Mouse (Mus musculus) stomach, embryonic 16.5 days (tissue): ENCODE results near the gene Ly6g5c. TPM values are rescaled to one million over a fixed set of nuclear protein-coding genes. Genes with fewer than 3 reads are reported as not detected.

Experiments used
- ATAC-seq: fragments of 200-750 bp; cut with Nextera tagmentation; 2 replicates; pipeline ENCODE4 v1.8.0; 2017; ENCODE audit warnings: moderate number of reproducible peaks, moderate TSS enrichment; ENCODE audit not compliant: insufficient read depth, low FRiP score
- H3K27ac ChIP-seq: fragments of 300-500 bp; sonication (generic); 2 replicates; pipeline ENCODE4 v1.5.1; 2014; ENCODE audit warnings: low read length
- H3K27me3 ChIP-seq: fragments of 300-500 bp; sonication (generic); 2 replicates; pipeline ENCODE4 v1.6.1; 2014; ENCODE audit warnings: low read length, control low read depth, mixed read lengths; ENCODE audit not compliant: control insufficient read depth, insufficient read depth
- H3K36me3 ChIP-seq: fragments of 300-500 bp; sonication (generic); 2 replicates; pipeline ENCODE4 v1.6.1; 2014; ENCODE audit warnings: low read length; ENCODE audit not compliant: control insufficient read depth, insufficient read depth
- H3K4me1 ChIP-seq: fragments of 300-500 bp; sonication (generic); 2 replicates; pipeline ENCODE4 v1.6.1; 2014; ENCODE audit warnings: low read length, control low read depth, mixed read lengths; ENCODE audit not compliant: control insufficient read depth, insufficient read depth
- H3K4me2 ChIP-seq: fragments of 300-500 bp; sonication (generic); 2 replicates; pipeline ENCODE4 v1.6.1; 2014; ENCODE audit warnings: low read depth, low read length, mixed read lengths
- H3K4me3 ChIP-seq: fragments of 300-500 bp; sonication (generic); replicated peaks from 2 replicates; pipeline ENCODE4 v1.5.1; 2014; ENCODE audit warnings: mild to moderate bottlenecking, low read length
- H3K9ac ChIP-seq: fragments of 300-500 bp; sonication (generic); 2 replicates; pipeline ENCODE4 v1.6.1; 2014; ENCODE audit warnings: low read length
- H3K9me3 ChIP-seq: fragments of 300-500 bp; sonication (generic); replicated peaks from 2 replicates; pipeline ENCODE4 v1.6.1; 2016; ENCODE audit warnings: low read length, control low read depth; ENCODE audit not compliant: control insufficient read depth
- WGBS: fragments of 180-500 bp; shearing (Covaris S2); extraction: QIAGEN DNeasy Blood & Tissue Kit; methylation state at CpG from one replicate; pipeline ENCODE4 v1.1.7; 2014; 5-methylcytosine and 5-hydroxymethylcytosine counted together
- polyA plus RNA-seq: library from polyadenylated mRNA; unstranded; fragments of >200 nt; fragmentation: Nextera tagmentation; extraction: Ambion mirVana; gene quantifications from 2 replicates; pipeline ENCODE4 v1.2.1, GENCODE M21; 2015

Gene Ly6g5c
- polyA plus RNA-seq, 1 experiment from 2014 or later = not detected

DNA sequence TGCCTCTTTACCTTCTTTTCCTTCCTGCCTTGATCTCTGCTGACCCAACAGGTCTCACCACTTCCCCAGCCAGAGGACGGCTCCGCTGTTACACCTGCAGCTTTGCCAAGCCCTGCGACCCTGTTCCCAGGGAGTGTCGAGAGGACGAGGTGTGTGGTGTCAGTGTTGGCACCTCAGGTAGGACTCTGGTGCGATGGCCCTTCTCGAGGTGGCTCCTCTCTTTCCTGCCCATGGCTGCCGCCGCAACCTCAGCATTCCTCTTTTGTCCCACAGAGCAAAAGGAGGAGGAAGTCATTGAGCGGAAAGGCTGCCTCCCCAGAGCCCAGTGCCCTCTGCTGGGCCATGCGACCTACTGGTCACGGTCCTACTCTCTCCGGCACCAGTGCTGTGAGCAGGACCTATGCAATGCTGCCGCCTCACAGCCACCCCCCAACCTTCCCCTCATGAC is 30.3 kb upstream of the Ly6g5c start, which contains the start of gene Ly6g6d:
Gene Ly6g6d, minus strand, starts transcription at position 280 of the 448 bp plus-strand sequence.
- WGBS = 12% methylated on average over 14 of the region's 14 CpGs
- H3K4me2 ChIP-seq = peak within 1 kb of the TSS; percentile 37

GRCm38 (mm10) chr17:35079778-35080177 is 28.3 kb upstream of the Ly6g5c start:
- WGBS = 42% methylated on average over 9 of the region's 9 CpGs
- Histone ChIP-seq H3K27ac (no peak overlapping the region), H3K9me3 (no peaks in the 10 kb centered on the region)

More for the DNA sequence above, 30.3 kb upstream of the Ly6g5c start, which contains the start of gene Ly6g6d:
- Histone ChIP-seq H3K4me1 (peaks cover 10% of the 10 kb centered on the region), H3K4me3 (peak within 1 kb of the TSS; percentile 39), H3K9me3 (no peaks in the 10 kb centered on the region), H3K27me3 (no peaks in the 10 kb centered on the region), H3K9ac (peak within 1 kb of the TSS; percentile 69), H3K36me3 (no peaks in the 10 kb centered on the region), H3K27ac (peak within 1 kb of the TSS; percentile 60)
- peak; percentile 56 for ATAC-seq

GRCm38 (mm10) chr17:35080248-35080647 is 27.8 kb upstream of the Ly6g5c start:
- no peak for ATAC-seq
- H3K9me3 ChIP-seq = no peaks in the 10 kb centered on the region
- H3K9ac ChIP-seq = 0 out of 2 replicates have a peak overlapping the region, but pooled peaks have one; percentile 27
- H3K27ac ChIP-seq = no peak overlapping the region
- H3K27me3 ChIP-seq = no peaks in the 10 kb centered on the region
- peaks cover 10% of the 10 kb centered on the region for H3K4me1 ChIP-seq
- H3K36me3 ChIP-seq = no peaks in the 10 kb centered on the region
- 49% methylated on average over 6 of the region's 6 CpGs for WGBS
- no peak overlapping the region for H3K4me3 ChIP-seq
- no peak overlapping the region for H3K4me2 ChIP-seq

More at GRCm38 (mm10) chr17:35079778-35080177, 28.3 kb upstream of the Ly6g5c start:
- Histone ChIP-seq H3K4me1 (peaks cover 10% of the 10 kb centered on the region), H3K9ac (peak overlapping the region; percentile 27; the same call in 1 of the 2 replicates), H3K36me3 (no peaks in the 10 kb centered on the region), H3K4me3 (no peak overlapping the region), H3K27me3 (no peaks in the 10 kb centered on the region), H3K4me2 (0 out of 2 replicates have a peak overlapping the region, but pooled peaks have one; percentile 3)
- no peak for ATAC-seq

GRCm38 (mm10) chr17:35080710-35081109 is 27.4 kb upstream of the Ly6g5c start:
- Histone ChIP-seq H3K36me3 (no peaks in the 10 kb centered on the region), H3K27ac (no peak overlapping the region), H3K27me3 (no peaks in the 10 kb centered on the region), H3K4me1 (peaks cover 10% of the 10 kb centered on the region), H3K9ac (no peak overlapping the region), H3K4me2 (no peak overlapping the region), H3K4me3 (no peak overlapping the region), H3K9me3 (no peaks in the 10 kb centered on the region)
- no peak for ATAC-seq
- 79% methylated on average over 4 of the region's 4 CpGs for WGBS

DNA sequence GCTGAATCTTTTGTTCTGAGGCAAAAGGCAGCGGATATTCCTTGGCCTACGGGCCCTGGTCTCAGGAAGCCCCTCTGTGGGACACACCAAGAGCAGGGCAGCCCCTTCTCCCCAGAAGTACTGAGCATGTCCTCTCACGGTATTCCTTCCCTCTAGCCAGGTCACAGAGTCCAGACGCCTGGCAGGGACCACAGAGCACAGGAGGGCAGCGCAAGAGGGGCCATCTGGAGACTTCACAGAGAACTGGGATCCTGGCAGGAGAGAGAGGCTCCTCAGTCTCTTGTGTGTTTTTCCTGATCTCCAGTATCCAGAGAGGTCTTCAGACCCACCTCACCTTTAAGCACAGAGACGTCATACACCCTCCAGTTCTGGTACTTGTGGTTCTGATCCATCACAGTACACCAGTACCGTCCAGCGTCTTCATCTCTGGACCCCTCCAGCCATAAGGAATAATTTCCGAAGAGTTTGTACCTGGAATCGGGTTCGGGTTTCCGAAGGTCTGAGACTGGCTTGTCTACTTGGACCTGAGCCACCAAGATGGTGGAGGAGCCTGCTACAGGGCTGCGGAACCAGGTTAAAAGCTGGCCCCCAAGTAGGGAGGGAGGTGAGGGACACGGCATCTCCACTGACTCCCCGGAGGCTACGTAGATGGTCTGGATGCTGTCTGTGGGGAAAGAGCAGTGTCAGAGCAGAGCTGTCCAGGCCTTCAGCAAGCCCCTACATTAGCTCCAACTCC is 25.1 kb upstream of the Ly6g5c start:
- ATAC-seq = no peak
- 87% methylated on average over 16 of the region's 16 CpGs for WGBS
- no peaks in the 10 kb centered on the region for H3K9me3 ChIP-seq
- no peak overlapping the region for H3K4me3 ChIP-seq
- no peak overlapping the region for H3K27ac ChIP-seq
- no peak overlapping the region for H3K4me2 ChIP-seq
- H3K36me3 ChIP-seq = no peaks in the 10 kb centered on the region
- peaks cover 6% of the 10 kb centered on the region for H3K4me1 ChIP-seq
- no peaks in the 10 kb centered on the region for H3K27me3 ChIP-seq
- H3K9ac ChIP-seq = no peak overlapping the region

- Histone ChIP-seq H3K27ac (no peak overlapping the region), H3K36me3 (no peaks in the 10 kb centered on the region), H3K4me2 (no peak overlapping the region), H3K9ac (no peak overlapping the region), H3K9me3 (no peaks in the 10 kb centered on the region), H3K27me3 (no peaks in the 10 kb centered on the region), H3K4me3 (no peak overlapping the region), H3K4me1 (peaks cover 6% of the 10 kb centered on the region)
- no peak for ATAC-seq
- 68% methylated on average over 3 of the region's 3 CpGs for WGBS
Measured at GRCm38 (mm10) chr17:35083929-35084497, 24.1 kb upstream of the Ly6g5c start.

GRCm38 (mm10) chr17:35085208-35085865 is 22.7 kb upstream of the Ly6g5c start, which contains the start of gene Ly6g6f:
Gene Ly6g6f (minus strand): TSS chr17:35085610.
- H3K4me3 ChIP-seq = no peak within 1 kb of the TSS
- H3K27ac ChIP-seq = no peak within 1 kb of the TSS
- H3K4me2 ChIP-seq = no peak within 1 kb of the TSS
- H3K36me3 ChIP-seq = no peaks in the 10 kb centered on the region
- no peak within 1 kb of the TSS for H3K9ac ChIP-seq
- no peaks in the 10 kb centered on the region for H3K9me3 ChIP-seq
- H3K27me3 ChIP-seq = no peaks in the 10 kb centered on the region
- whole genome bisulfite sequencing = 62% methylated on average over 7 of the region's 7 CpGs
- no peak for ATAC-seq
- H3K4me1 ChIP-seq = peaks cover 4% of the 10 kb centered on the region

DNA sequence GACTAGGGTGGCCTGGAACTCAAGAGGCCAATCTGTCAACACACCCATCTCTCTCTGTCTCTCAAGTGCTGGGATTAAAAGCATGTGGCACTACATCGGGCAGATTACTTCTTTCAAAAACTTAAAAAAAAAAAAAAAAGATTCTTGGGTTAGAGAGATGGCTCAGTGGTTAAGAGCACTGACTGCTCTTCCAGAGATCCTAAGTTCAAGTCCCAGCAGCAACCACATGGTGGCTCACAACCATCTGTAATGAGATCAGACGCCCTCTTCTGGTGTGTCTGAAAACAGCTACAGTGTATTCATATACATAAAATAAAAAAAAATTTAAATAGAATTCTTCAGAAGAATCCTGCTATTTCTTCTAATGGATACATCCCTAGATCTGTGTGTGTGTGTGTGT is 19.9 kb upstream of the Ly6g5c start:
- Histone ChIP-seq H3K27me3 (no peaks in the 10 kb centered on the region), H3K27ac (no peak overlapping the region), H3K4me2 (no peak overlapping the region), H3K4me1 (peaks cover 4% of the 10 kb centered on the region), H3K36me3 (peaks cover 12% of the 10 kb centered on the region; the same call in 1 of the 2 replicates), H3K4me3 (no peak overlapping the region), H3K9me3 (no peaks in the 10 kb centered on the region), H3K9ac (no peak overlapping the region)
- 59% methylated on average over 2 of the region's 2 CpGs for WGBS
- no peak for ATAC-seq
